ENCODE assay signal across 19 mouse cellular contexts in genomic region chr6:118858431-118858830, GRCm38 (mm10).
"Had no signal": no experiment of that assay in that cellular context is flagged by ENCODE, and none has a peak within 500 bp of the region (broad histone marks: within the 10 kb centered on the region; RNA-seq: fewer than 3 reads in every experiment).

No protein-coding gene starts in this region.

- H3K9me3 ChIP-seq: midbrain, embryonic 10.5 days; midbrain, embryonic 12.5 days; neural tube, embryonic 13.5 days; neural tube, embryonic 15.5 days had no signal

- H3K36me3 ChIP-seq: midbrain, embryonic 10.5 days; midbrain, embryonic 12.5 days; neural tube, embryonic 13.5 days; neural tube, embryonic 15.5 days had no signal

- DNase-seq: lung, adult 18-20 months; lung, embryonic 14.5 days; lung, postnatal 14 days; lung, postnatal 4 days; midbrain, embryonic 14.5 days; retina, postnatal 1 day; right cerebral cortex, adult 18-20 months; right cerebral cortex, postnatal 25 days; right cerebral cortex, postnatal 4 days; spleen, adult 18-20 months; thymus, adult 18-20 months; thymus, postnatal 14 days; thymus, postnatal 36 days had no signal

- ATAC-seq: midbrain, embryonic 16.5 days had no signal

- H3K4me1 ChIP-seq: midbrain, embryonic 12.5 days; neural tube, embryonic 13.5 days; neural tube, embryonic 15.5 days had no signal

- H3K27ac ChIP-seq: midbrain, embryonic 10.5 days; midbrain, embryonic 12.5 days; neural tube, embryonic 13.5 days; neural tube, embryonic 15.5 days had no signal

- H3K9ac ChIP-seq: lung, embryonic 14.5 days; midbrain, embryonic 12.5 days; neural tube, embryonic 13.5 days; neural tube, embryonic 15.5 days had no signal

- H3K4me3 ChIP-seq: midbrain, embryonic 10.5 days; midbrain, embryonic 12.5 days; myocyte; neural tube, embryonic 13.5 days; neural tube, embryonic 15.5 days had no signal

- H3K4me2 ChIP-seq: lung, embryonic 14.5 days; midbrain, embryonic 12.5 days; neural tube, embryonic 13.5 days; neural tube, embryonic 15.5 days had no signal

- H3K27me3 ChIP-seq: midbrain, embryonic 12.5 days; neural tube, embryonic 13.5 days; neural tube, embryonic 15.5 days had no signal
